Mouse (Mus musculus): ENCODE results near the gene Slc22a4. TPM values are rescaled to one million over a fixed set of nuclear protein-coding genes. Genes with fewer than 3 reads are reported as not detected.

Slc22a4 gene
- polyA plus RNA-seq, 1 experiment from 2014 or later, result 34.8 TPM

Other genes with a start within 250 kb of the Slc22a4 start
- 0.08 and 0.44 TPM in 2 replicates for gene Gm12216, start 168.8 kb downstream of the Slc22a4 start, polyA plus RNA-seq (2015; fragmentation: Nextera tagmentation; extraction: Ambion mirVana)
- 2.4 and 2.6 TPM in 2 replicates for gene Slc22a5, start 136.4 kb downstream of the Slc22a4 start, polyA plus RNA-seq (2015; fragmentation: Nextera tagmentation; extraction: Ambion mirVana)
- 0.92 and 1.2 TPM in 2 replicates for gene Slc22a21, start 47.8 kb downstream of the Slc22a4 start, polyA plus RNA-seq (2015; fragmentation: Nextera tagmentation; extraction: Ambion mirVana)
- 3.2 and 4.0 TPM in 2 replicates for gene Pdlim4, start 40.9 kb upstream of the Slc22a4 start, polyA plus RNA-seq (2015; fragmentation: Nextera tagmentation; extraction: Ambion mirVana)
- 8.0 TPM in 2 replicates for gene P4ha2, start 72.0 kb upstream of the Slc22a4 start, polyA plus RNA-seq (2015; fragmentation: Nextera tagmentation; extraction: Ambion mirVana)
- not detected in 2 replicates for gene Csf2, start 221.6 kb upstream of the Slc22a4 start, polyA plus RNA-seq (2015; fragmentation: Nextera tagmentation; extraction: Ambion mirVana)
- not detected in 2 replicates for gene Il3, start 239.2 kb upstream of the Slc22a4 start, polyA plus RNA-seq (2015; fragmentation: Nextera tagmentation; extraction: Ambion mirVana)